Mouse (Mus musculus) gastrocnemius, postnatal 25 days (tissue): ENCODE results near the gene Noxa1. TPM values are rescaled to one million over a fixed set of nuclear protein-coding genes. Genes with fewer than 3 reads are reported as not detected.

Experiments
- DNase-seq: peaks from one replicate; pipeline ENCODE4 v3.0.0; 2022
- long read RNA-seq, 2 experiments: library from polyadenylated mRNA; stranded (forward); transcript quantifications; one replicate each; pipeline ENCODE4 v2.0.0; 2021
- total RNA-seq, 2 experiments: library from RNA; stranded (reverse); gene quantifications; 1 replicate in 1 of 2; 2 replicates in 1 of 2; pipeline ENCODE4 v1.2.3; 2021

The Noxa1 gene
- not detected for total RNA-seq
- long read RNA-seq, experiment 1 = 0 reads
- long read RNA-seq, experiment 2 = 0 reads

DNA sequence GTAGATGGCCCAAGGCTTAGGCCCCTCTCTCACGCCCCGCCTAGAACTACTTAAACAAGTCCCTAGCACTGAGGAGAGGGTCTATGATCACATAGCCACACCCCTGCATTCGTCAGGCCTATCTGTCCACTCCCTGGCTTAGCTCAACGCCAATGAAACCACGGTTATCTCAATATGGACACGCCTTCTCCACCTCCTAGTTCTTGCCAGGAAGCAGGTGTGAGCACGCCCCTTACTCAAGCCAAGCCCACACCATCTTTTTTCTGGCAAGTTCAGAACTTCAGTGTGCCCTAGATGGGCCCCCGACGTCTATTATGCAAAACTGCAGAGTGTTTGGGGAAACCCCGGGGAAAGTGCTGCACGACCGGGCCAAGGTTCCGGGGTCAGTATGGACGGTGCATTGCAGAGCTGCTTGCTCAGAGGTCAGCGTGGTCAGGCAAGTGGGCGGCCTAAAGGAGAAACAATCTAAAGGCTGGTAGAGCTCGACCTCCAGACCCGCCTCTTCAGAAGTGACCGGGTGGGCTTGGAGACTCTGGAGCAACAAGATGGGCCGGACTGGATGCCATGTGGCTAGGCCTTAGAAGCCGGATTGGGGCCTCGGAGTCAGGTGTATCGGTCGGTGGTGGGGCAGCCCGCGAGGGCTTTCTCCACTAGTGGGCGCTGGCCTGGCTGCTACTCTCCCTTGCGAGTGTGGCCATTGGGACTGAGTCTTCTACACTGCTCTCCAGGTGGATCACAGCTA, at the start of gene Noxa1:
Gene Noxa1, minus strand, starts transcription at position 41 of the 742 bp plus-strand sequence.
- no peak for DNase-seq

DNA sequence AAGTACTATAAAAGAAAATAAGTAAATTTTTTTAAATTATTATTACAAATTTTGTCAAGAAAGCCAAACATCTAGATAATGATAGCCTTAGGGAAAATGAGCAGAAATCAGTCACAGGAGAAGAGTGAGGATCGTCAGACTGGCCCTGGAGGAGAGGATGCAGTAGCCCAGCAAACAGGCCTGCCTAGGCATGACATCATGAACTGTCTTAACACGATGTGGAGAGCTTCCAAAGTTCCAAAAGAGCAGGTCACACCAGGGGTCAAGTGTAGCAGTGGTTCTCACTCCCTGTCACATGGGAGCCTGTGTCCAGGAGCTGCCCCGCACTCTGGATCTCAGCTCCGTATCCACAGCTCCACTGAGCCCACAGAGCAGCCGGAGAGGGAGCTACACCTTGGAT, 47.0 kb upstream of the Noxa1 start:
- no peak for DNase-seq

DNA sequence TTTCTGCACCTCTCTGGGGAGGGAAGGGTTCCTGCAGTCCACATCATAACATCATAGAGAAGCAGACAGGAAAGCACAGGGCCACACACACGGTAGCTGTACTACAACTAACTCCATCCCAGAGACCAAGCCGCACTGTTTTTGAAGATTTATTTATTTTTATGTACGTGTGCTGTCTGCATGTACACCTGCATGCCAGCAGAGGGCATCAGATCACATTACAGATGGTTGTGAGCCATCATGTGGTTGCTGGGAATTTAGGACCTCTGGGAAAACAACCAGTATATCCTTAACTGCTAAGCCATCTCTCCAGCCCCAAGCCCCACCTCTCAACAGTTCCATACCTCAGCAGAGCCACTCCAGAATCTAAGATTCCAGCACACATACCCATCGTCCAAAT, 46.2 kb upstream of the Noxa1 start:
- DNase-seq = no peak

DNA sequence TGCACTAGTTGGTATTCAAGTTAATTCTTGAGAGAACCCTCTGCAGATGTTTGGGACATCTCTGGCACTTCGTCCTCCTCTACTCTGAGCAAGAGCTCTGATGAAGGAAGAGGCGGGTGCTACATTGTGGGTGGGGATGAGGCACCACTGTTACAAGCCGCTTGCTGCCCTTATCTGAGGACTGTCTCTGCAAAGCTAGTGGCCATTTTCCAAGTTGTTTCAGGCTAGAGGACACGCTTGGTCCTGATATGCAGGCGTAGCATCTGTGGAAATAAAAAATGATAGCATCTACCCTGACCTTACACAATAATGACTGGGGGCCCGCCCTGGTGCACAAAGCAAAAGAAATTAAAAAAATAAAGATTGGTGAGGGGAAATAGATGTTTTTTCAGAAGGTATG, 42.9 kb upstream of the Noxa1 start:
- DNase-seq = no peak

DNA sequence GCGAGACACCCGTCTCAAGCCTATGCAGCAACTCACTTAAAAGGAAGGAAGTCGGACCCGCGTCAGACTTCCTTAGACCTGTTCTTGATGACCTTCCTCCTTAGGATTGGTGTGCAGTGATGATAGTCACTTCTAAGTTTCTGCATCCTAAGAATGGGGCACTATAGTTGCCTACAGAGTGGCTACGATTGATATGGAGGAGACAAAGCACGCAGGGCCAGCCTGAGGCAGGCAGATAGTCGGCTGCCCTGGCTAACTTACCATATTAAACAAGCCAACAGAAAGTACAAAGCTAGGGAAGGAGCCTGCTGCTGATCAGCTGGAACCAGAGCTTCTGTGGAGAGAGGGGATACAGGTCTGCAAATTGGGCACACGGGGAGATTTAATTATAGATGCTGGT, 36.7 kb upstream of the Noxa1 start:
- no peak for DNase-seq

DNA sequence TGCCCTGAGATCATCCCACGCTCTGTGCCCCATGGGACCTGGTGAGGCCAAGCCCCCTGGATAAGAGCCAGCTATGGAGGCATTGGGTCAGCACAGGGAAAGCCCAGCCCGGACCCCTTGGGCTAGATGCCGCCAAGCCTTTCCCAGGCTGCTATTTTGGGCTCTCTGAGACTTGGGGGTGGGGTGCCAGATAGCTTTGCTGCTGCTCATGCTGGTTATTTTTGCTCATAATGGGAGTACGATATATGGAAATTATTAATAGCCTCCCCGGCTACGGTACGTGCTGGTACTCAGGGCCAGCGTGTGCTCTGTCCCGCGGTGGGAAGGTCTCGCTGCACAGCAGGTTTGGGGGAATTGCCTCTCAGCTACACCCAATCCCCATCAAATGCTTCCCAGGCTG, 33.1 kb upstream of the Noxa1 start:
- DNase-seq = peak; percentile 44

DNA sequence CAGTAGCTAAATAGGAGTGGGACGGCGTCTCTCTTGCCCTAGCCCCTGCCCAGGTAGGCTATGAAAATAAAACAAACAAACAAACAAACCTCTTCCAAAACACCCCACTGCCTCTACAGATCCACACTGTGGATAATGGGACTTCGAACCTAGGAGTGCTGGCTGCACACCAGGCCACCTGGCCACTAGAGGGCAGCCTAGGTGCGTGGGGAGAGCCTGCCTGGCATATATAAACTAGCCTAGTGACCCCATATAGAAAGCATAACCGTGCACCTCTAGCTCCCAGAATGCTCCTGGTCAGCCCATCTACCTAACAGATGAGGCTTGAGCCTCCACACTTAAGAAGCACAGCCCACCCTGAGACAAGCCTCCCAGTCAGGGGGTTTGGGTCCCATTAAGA, 32.3 kb upstream of the Noxa1 start:
- DNase-seq = peak; percentile 45

DNA sequence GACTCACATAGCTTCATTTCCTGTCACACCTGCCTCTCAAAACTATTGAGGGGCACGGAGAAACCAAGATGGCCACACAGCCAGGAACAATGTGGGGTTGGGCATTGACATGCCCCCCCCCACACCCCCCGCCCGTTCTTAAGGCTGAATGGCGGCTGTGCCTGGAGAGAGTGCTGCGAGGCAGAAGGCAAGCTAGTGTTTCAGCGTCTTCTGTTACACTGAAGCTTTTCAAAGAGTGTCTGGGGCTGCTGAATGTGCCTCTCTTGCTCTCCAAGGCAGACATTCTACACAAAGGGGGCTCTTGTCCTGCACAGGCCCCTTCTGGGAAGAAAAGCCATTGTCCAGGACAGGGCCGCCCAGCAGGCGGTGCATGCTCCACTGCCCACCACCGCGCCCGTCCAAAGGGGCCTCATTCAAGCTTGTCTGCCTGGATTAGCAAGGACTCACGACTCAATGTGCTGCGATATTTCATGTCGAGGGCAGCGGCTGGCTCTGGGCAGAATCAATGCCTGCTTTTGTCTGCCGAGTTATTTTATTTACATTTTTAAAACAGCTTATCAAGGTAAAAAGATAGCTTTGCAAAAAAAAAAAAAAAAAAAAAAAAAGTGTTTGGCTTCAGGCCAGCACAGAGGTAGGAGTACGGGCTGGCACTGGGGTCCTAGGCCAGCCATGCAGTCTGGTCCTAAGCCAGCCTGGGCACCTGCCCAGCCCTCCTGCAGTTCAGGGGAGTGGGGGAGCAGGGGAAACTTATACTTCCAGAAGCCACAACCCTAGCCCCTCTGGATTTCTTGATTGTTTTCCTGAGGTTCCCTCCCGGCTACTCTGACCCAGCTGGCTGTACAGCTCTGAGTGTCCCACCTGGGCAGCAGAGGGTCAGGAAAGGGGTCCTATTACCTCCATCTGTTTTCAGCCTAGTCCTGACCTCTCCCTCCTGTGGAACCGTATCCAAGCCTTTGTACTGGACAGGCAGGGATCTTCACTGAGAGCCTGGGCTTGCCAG, 31.4 kb upstream of the Noxa1 start:
- no peak for DNase-seq

DNA sequence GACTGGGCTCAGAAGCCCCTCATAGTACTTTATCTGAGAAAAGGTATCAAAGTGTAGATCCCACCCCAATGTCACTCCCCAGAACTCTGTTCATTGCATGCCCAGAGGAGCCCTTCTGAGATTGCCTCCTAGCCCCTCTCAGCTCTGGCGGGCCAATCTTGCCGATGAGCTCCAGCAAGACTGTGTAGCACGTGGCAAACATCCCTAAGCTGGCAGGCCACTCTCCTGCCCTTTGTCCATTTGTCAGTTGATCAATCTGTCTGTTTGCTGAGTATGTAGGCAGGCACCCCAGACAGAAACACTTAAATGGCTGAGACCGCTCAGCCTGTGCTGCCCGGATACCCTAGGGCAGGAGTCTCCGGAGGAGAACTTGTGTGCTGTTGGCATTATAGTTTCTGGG, 30.2 kb upstream of the Noxa1 start:
- no peak for DNase-seq

DNA sequence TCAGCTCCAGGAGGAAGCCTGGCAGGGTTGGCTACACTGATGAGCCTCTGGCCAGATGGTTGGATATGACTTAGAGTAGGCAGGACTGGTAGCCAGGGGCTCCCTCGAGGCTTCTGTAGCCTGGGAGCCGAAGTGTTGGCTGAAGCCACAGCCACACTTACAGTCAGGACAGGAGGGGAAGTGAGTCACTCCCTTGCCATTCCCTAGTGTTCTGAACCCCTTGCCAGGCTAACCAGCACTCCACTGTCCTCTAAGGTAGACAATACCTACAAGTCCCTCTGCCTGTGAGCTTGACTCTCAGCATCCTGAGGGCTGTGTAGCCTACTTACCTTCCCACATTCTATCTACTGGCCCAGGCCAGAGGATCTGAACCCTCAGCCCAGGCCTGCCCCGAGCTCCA, 29.5 kb upstream of the Noxa1 start:
- no peak for DNase-seq

DNA sequence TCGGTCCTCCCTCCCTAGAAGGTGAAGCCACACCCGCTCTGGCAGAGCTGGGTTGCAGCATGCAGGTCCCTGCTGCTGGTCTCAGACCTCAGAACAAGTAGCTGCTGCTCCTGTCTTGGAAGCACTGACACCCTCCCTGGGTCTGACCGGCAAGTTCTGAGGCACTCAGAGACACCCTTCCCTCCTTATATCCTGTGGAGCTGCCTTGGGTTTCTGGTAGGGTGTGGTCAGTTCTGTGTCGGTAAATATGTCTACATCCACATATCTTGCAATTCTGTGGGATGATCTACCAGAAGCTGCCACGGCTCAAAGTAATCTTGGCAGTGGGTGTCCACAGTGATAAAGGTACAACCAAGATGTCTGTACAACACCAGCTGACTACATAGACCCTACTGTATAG, 28.6 kb upstream of the Noxa1 start:
- no peak for DNase-seq

DNA sequence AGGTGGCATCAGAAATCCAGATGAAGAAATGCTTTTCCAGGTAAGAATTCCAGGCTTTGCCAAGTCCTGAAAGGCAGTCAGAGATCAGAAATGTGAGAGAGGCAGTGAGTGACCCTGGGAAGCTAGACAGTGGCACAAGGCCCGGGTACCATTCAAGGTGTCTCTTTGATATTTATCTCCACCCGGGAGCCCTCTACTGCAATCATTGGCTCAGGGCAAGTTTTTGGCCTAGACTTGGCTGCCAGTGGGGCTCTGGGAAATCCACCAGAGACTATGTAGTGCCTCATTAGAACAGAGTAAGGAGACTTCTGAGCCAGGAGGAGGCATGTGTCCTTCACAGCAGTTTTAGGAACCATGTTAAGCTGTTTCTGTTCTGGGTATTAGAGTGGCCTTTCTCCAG, 27.7 kb upstream of the Noxa1 start:
- no peak for DNase-seq

DNA sequence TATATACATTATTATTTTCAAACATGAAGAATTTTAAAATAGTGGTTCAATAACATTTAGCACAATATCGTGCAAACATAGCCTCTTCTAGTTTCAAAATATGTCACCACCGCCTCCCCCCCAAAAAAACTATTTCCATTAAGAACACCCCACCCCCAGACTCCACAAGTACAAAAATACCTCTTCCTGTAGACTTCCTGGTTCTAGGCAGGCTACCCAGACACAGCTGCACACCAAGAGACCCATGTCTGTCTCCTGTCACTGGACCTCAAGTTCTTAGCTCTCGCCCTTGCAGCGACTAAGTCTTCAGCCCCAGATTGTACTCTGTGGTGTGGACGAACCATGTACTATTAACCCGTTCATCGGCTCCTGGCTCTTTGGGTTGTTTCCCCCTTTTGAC, 26.0 kb upstream of the Noxa1 start:
- DNase-seq = no peak

DNA sequence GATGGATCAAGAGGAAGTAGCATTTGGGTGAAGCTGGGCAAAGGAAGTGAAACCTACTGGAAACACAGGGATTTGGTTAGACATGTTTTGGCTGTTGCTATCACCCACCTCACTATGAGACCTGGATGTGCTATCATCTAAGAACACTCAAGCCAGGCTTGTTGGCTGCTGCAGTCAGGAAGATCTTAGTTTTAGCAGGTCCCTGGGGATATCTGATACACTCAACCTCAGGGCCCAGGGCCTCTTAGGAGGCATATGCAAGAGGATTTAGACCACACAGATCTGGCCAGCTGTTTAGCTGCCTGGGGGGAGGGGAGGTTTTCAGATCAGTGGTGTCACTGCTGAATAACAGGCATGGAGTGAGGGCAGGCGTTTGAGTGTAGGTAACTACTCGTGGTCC, 20.5 kb upstream of the Noxa1 start:
- no peak for DNase-seq

DNA sequence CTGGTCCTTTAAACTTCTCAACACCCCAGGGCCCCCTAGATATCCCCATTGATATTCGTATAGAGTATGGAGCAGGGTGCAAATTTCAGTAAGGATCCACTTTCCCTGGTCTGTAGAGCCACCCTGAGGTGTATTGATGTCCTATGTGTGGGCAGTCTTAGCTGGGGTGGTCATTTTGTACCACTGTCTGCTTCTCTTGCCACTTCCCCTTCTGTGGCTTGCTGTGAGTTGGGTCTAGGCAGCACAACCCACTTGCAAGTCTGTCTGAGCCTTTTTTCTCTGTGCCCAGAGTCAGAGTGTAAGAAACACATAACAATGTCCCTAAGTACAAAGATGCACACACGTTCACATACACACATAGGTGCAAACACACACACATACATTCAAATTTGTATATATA, 19.4 kb upstream of the Noxa1 start:
- DNase-seq = no peak

DNA sequence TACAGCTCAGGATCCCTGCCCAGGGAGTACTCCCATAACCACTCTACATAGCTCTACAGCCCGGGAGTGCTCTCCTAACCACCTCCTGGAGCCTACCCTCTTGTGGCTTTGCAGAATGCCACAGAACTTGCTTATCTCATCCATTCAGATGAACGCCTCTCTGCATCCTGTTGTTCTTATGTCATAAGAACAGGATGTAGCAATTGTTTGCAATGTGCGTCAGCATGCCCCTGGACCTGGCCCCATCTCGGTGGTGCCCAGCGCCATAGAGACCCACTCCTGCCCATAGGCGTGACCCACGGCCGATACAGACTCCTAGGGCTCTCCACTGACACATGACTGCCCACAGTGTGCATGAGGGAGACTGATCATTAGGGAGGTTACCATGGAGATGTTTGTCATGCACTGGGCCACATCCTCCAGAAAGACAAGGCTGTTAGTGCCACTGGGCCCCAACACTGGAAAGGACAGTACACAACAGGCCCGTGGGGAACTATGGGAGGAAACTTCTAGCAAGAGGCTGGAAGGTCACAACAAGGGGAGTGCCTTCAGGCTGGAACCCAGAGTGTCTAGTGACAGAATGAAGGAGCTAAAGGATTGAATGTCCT, 16.3 kb upstream of the Noxa1 start:
- no peak for DNase-seq

DNA sequence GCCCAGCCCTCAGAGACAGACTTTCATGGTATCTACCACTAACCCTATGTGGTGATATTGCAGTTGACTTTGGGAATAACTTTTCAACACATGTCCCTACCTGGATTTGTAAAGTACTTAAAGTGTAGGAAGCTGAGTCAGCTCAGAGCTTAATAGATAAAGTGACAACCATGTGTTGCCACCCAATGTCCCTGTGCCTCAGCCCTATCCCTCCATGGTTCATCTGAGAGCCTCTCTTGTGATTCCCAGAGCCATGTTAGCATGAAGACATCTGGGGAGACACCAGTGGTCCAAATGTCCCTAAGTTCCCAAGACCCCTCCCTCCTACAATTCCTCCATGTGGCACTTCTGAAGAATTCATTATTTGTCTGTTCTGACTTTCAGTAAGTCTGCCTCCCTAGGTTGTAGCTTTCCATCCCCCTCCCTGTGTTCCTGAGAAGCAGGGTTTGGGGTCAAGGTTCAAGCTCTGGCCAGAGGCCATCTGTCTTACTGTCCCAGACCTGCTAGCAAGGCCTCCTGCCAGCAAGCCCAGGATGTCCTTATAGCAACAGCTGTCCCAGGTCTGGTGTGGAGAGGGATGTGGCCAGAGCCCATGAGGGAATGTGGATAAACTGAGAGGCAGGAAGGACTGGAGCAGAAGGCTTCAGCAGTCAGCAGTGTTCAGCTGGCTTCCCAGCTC, 15.7 kb upstream of the Noxa1 start:
- DNase-seq = peak; percentile 21

DNA sequence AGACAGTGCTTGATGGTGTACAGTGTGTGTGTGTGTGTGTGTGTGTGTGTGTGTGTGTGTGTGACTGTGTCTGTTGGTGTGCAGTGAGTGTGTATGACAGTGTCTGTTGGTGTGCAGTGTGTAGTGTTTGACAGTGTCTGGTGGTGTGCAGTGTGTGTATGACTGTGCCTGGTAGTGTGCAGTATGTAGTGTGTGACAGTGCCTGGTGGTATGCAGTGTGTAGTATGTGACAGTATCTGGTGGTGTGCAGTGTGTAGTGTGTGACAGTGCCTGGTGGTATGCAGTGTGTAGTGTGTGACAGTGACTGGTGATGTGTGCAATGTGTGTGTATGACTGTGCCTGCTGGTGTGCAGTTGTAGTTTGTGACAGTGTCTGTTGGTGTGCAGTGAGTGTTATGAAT, 14.5 kb upstream of the Noxa1 start:
- no peak for DNase-seq

DNA sequence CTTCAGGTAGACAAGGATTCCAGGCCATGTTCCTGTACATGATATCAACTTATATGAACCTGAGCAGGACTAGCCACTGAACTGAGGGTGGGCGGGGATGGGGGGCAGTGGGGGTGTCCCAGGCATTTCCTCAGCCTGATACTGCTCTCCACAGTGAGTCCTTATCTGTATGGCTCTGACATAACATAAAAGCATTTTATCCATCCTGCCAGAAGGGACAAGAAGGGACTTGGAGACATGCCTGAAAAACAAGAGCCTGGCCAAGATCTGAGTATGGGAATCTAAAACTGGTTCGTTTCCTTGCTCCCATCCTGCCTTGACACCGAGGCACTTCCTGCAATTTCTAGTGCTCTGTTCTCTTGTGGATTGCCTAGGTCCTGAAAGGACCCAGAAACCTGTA, 11.1 kb upstream of the Noxa1 start:
- no peak for DNase-seq

DNA sequence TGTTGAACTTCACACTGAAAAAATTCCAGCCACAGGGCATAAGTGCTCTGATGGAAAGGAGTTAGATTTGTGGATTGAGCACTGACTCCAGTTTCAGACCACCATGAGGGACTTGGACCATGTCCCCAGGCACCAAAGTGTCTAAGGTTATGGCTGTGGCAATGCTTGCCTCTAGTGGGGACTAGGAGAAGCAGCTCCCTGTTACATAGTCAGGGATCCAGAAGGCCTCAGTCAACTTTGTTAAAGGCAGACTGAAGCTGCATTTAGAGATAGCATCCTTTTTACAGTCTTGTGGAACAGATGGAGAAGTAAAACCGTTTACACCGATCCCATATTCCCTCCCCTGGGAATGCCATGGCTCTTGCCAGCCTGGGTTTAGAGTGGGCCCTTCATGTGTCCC, 9.2 kb upstream of the Noxa1 start:
- DNase-seq = no peak

DNA sequence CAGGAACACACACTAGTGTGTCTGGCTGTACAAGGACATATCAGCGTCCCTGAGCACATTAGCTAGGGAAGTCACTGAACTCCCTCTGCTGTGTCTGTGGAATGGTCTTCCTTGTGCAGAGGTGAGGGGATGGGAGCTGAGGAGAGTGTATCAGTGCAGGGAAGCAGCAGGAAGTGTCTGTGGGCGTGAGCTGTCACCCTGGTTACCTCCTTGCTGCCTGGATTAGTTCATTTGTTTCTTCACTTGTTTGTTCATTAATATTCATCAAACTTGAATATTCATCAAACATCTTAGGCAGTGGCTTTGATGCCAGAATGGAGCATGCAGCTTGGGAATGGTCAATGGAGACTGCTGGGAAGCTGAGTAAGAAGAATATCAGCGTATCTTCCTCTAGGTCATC, 4.8 kb upstream of the Noxa1 start:
- DNase-seq = no peak

DNA sequence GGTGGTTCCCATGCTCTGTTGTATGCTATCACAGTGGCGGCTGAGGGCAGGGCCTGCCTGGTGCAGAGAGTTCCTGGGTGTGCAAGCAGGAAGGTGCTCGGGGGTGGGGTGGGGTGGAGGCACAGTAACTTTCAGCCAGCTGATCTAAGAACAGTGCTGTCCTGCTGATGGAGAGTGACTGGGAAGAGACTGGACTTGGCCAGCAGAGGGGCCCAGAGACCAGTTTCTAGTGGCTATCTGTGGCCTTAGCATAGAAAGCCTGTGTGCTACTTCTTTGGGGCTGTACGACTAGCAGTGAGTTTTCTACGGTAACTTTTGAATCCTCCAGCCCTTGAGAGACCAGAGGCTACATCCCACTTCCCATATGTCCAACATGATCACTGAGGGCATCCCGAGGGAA, 4.0 kb upstream of the Noxa1 start:
- DNase-seq = no peak
